In genomic region chr6:84640324-84641061, GRCm38 (mm10) we compare ENCODE assay signal across 8 mouse cellular contexts. TPM values are rescaled to one million over a fixed set of nuclear protein-coding genes. Genes with fewer than 3 reads are reported as not detected.
DNase-seq lines count a peak whose midpoint lies in the region; ATAC-seq and TF ChIP-seq lines count a peak whose summit lies in the region.

No protein-coding gene starts in this region.

- TF ChIP-seq CTCF in intestine, postnatal 0 days (IDR thresholded peaks at IDR 0.05; ENCODE audit: low read depth) = no peak

- DNase-seq in ZHBTc4 (ENCODE audit: low read depth, low spot score) = peak; percentile 5
- peak; percentile 11 for DNase-seq in embryo, embryonic 11.5 days (ENCODE audit: low read depth, low spot score)
- peak; percentile 56 to 67 for DNase-seq in lung, adult 18-20 months
- no peak for DNase-seq in hindbrain, embryonic 11.5 days (ENCODE audit: low spot score)
- DNase-seq in natural killer cell, adult 2 months (ENCODE audit: low spot score in 2 of 2) = no peak
- no peak for DNase-seq in midbrain, embryonic 14.5 days

- H3K4me2 ChIP-seq in intestine, postnatal 0 days (replicated peaks; ENCODE audit: low read depth) = peak overlapping the region; percentile 28; the same call in 1 of the 2 replicates
- H3K4me2 ChIP-seq in hindbrain, embryonic 11.5 days (replicated peaks; ENCODE audit: low read depth, low read length) = no peak overlapping the region
- no peak overlapping the region for H3K4me2 ChIP-seq in midbrain, embryonic 14.5 days (ENCODE audit: low read length)

- H3K9me3 ChIP-seq in intestine, postnatal 0 days (ENCODE audit: control insufficient read depth) = no peaks in the 10 kb centered on the region
- no peaks in the 10 kb centered on the region for H3K9me3 ChIP-seq in hindbrain, embryonic 11.5 days (ENCODE audit: control insufficient read depth, low read length)
- no peaks in the 10 kb centered on the region for H3K9me3 ChIP-seq in midbrain, embryonic 14.5 days (ENCODE audit: control insufficient read depth, low read length)

- WGBS in intestine, postnatal 0 days = 13% methylated on average over 9 of the region's 9 CpGs
- WGBS in hindbrain, embryonic 11.5 days = 65% methylated on average over 9 of the region's 9 CpGs
- WGBS in midbrain, embryonic 14.5 days = 87% methylated on average over 9 of the region's 9 CpGs

- H3K36me3 ChIP-seq in intestine, postnatal 0 days (ENCODE audit: control insufficient read depth, insufficient read depth) = no peaks in the 10 kb centered on the region
- H3K36me3 ChIP-seq in hindbrain, embryonic 11.5 days (ENCODE audit: control insufficient read depth, insufficient read depth, low read length) = no peaks in the 10 kb centered on the region
- H3K36me3 ChIP-seq in midbrain, embryonic 14.5 days (ENCODE audit: control insufficient read depth, insufficient read depth, low read length) = no peaks in the 10 kb centered on the region

- H3K27me3 ChIP-seq in intestine, postnatal 0 days (replicated peaks; ENCODE audit: control insufficient read depth, insufficient read depth, low read length) = no peaks in the 10 kb centered on the region
- no peaks in the 10 kb centered on the region for H3K27me3 ChIP-seq in hindbrain, embryonic 11.5 days (ENCODE audit: control insufficient read depth, insufficient read depth, low read length)
- H3K27me3 ChIP-seq in midbrain, embryonic 14.5 days (ENCODE audit: control insufficient read depth, insufficient read depth, low read length) = no peaks in the 10 kb centered on the region

- peak; percentile 74 for ATAC-seq in intestine, postnatal 0 days
- no peak for ATAC-seq in hindbrain, embryonic 11.5 days (ENCODE audit: low FRiP score)
- ATAC-seq in midbrain, embryonic 14.5 days (ENCODE audit: low FRiP score, low TSS enrichment) = no peak
- ATAC-seq in frontal cortex, adult (ENCODE audit: low TSS enrichment) = no peak

- no peak overlapping the region for H3K4me3 ChIP-seq in intestine, postnatal 0 days (ENCODE audit: low read depth, low read length)
- H3K4me3 ChIP-seq in hindbrain, embryonic 11.5 days (ENCODE audit: low read depth, low read length) = no peak overlapping the region
- H3K4me3 ChIP-seq in midbrain, embryonic 14.5 days (replicated peaks; ENCODE audit: low read depth, low read length) = no peak overlapping the region

- 0 out of 2 replicates have a peak overlapping the region, but pooled peaks have one; percentile 15 for H3K27ac ChIP-seq in intestine, postnatal 0 days (ENCODE audit: low read depth, low read length)
- H3K27ac ChIP-seq in hindbrain, embryonic 11.5 days (ENCODE audit: low read depth, low read length) = no peak overlapping the region
- H3K27ac ChIP-seq in midbrain, embryonic 14.5 days (replicated peaks; ENCODE audit: low read depth, low read length) = no peak overlapping the region

- H3K4me1 ChIP-seq in intestine, postnatal 0 days (replicated peaks; ENCODE audit: control insufficient read depth, insufficient read depth, low read length) = peaks cover 26% of the 10 kb centered on the region
- H3K4me1 ChIP-seq in hindbrain, embryonic 11.5 days (replicated peaks; ENCODE audit: control insufficient read depth, insufficient read depth, low read length) = no peaks in the 10 kb centered on the region
- H3K4me1 ChIP-seq in midbrain, embryonic 14.5 days (ENCODE audit: control insufficient read depth, insufficient read depth, low read length) = no peaks in the 10 kb centered on the region

- H3K9ac ChIP-seq in intestine, postnatal 0 days (ENCODE audit: low read depth, low read length) = no peak overlapping the region
- no peak overlapping the region for H3K9ac ChIP-seq in hindbrain, embryonic 11.5 days (ENCODE audit: low read depth, low read length)
- H3K9ac ChIP-seq in midbrain, embryonic 14.5 days (replicated peaks; ENCODE audit: low read length) = no peak overlapping the region

RNA-seq across cellular contexts. Expression of gene Cyp26b1, which starts 46.8 kb away (rescaled TPM):
- 0.46 and 0.50 TPM in 2 replicates for polyA plus RNA-seq in intestine, postnatal 0 days (2015; fragmentation: Nextera tagmentation; extraction: Ambion mirVana)
- polyA plus RNA-seq in hindbrain, embryonic 11.5 days (2014; fragmentation: Nextera tagmentation; extraction: Ambion mirVana) = 19.2 and 19.4 TPM in 2 replicates
- 21.9 and 29.5 TPM in 2 replicates for polyA plus RNA-seq in midbrain, embryonic 14.5 days (2014; fragmentation: Nextera tagmentation; extraction: Ambion mirVana)

Comparison
In these comparisons a context has a peak if more than half of its experiments do, and no peak if none do; other contexts are left out.
1. DNase-seq: peak in ZHBTc4 (single experiment), embryo, embryonic 11.5 days (single experiment) and lung, adult 18-20 months (2 of 2); none in hindbrain, embryonic 11.5 days (single experiment), natural killer cell, adult 2 months (0 of 2) and midbrain, embryonic 14.5 days (single experiment).
2. RNA of gene Cyp26b1, which starts 46.8 kb away (polyA plus RNA-seq): 21.9 to 29.5 TPM in midbrain, embryonic 14.5 days and 19.2 to 19.4 TPM in hindbrain, embryonic 11.5 days; 0.46 to 0.50 TPM in intestine, postnatal 0 days; every median in the first group is over 10 times any median in the second.